Mouse (Mus musculus) thymus, adult 2 months (tissue): Measurements from ENCODE around the gene Tmod3.

Source experiments
- CTCF ChIP-seq: fragments of 200-500 bp; IDR thresholded peaks from 2 replicates; pipeline ENCODE4 v1.5.1; 2012; ENCODE audit warnings: mild to moderate bottlenecking, control low read depth, low read length, moderate library complexity, borderline replicate concordance; ENCODE audit not compliant: control insufficient read depth, poor library complexity, insufficient read depth; ENCODE audit errors: extremely low read depth
- POLR2A ChIP-seq: fragments of 200-500 bp; IDR thresholded peaks from 2 replicates; pipeline ENCODE4 v1.6.1; 2012; ENCODE audit warnings: mild to moderate bottlenecking, low read length, control low read depth, moderate library complexity; ENCODE audit not compliant: control insufficient read depth, poor library complexity, insufficient read depth; ENCODE audit errors: extremely low read depth

- TF ChIP-seq CTCF (no peak), POLR2A (no peak)
Measured at GRCm38 (mm10) chr9:75465856-75466255, 93.6 kb downstream of the Tmod3 start.
